Mouse (Mus musculus) myocyte (in vitro differentiated cells): ENCODE results near the gene Olfr108.

Source experiments
- E2F4 ChIP-seq: IDR thresholded peaks from one replicate; pipeline ENCODE4 v1.6.1; 2011; ENCODE audit warnings: mild to moderate bottlenecking, control low read depth, moderate library complexity; ENCODE audit not compliant: insufficient read depth
- MAX ChIP-seq: IDR thresholded peaks from one replicate; pipeline ENCODE4 v1.6.1; 2011; ENCODE audit warnings: low read depth, mild to moderate bottlenecking, control low read depth
- MYOD1 ChIP-seq, 3 experiments: IDR thresholded peaks; one replicate each; pipeline ENCODE4 v1.6.1; 2011; ENCODE audit warnings: control low read depth in 2 of 3, low read depth in 2 of 3, mild to moderate bottlenecking in 2 of 3, moderate library complexity in 1 of 3; ENCODE audit not compliant: insufficient read length in 2 of 3, control insufficient read depth in 1 of 3
- POLR2A ChIP-seq: IDR thresholded peaks from one replicate; pipeline ENCODE4 v1.6.1; 2011; ENCODE audit warnings: low read depth, mild to moderate bottlenecking, control low read depth, moderate library complexity; ENCODE audit not compliant: insufficient read length
- POLR2AphosphoS2 ChIP-seq: IDR thresholded peaks from one replicate; pipeline ENCODE4 v1.6.1; 2011; ENCODE audit warnings: low read depth, control low read depth; ENCODE audit not compliant: insufficient read length
- TCF12 ChIP-seq: IDR thresholded peaks from one replicate; pipeline ENCODE4 v1.6.1; 2011; ENCODE audit warnings: mild to moderate bottlenecking, control low read depth; ENCODE audit not compliant: poor library complexity, insufficient read depth, severe bottlenecking
- TCF3 ChIP-seq: IDR thresholded peaks from one replicate; pipeline ENCODE4 v1.6.1; 2011; ENCODE audit warnings: low read depth, control low read depth; ENCODE audit not compliant: insufficient read length
- USF1 ChIP-seq: IDR thresholded peaks from one replicate; pipeline ENCODE4 v1.6.1; 2011; ENCODE audit warnings: low read depth, mild to moderate bottlenecking, control low read depth, moderate library complexity

DNA sequence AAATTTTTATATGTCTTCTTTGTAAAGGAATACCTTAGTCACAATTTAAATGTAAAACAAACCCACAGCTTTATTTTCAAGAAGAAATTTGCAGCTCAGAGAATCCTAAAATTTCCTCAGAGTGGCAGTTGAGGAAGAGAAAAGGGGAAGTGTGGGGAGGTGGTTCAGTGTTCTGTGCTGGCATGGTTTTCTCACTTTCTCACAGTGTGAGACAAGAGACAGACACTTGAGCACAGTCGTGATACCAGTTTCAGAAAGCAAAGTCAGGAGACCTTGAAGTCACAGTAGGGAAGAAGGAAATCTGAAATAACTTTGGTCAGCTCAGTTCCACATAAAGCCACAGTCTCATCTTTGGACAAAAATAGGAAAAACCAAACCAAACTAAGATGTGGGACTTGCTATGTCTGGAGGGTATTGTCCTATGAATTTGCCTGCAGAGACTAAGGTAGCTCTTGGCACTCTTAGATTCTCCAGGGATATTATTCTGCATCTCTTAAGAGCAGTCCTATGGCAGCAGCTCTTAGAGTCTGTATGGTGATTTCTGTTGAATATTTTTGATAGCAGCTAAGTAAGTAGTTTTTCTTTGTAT, 46.7 kb downstream of the Olfr108 start, which contains the start of gene Olfr110:
- TF ChIP-seq POLR2A (no peak), USF1 (no peak), TCF12 (no peak), MYOD1 (IDR thresholded peaks at IDR 0.05; ENCODE audit: control insufficient read depth in 1 of 3, insufficient read length in 2 of 3, low read depth in 2 of 3) (no peak), E2F4 (no peak), POLR2AphosphoS2 (no peak), MAX (no peak), TCF3 (no peak)
